9 mouse cellular contexts compared by ENCODE assay signal in genomic region chr14:34620611-34621376, GRCm38 (mm10). TPM values are rescaled to one million over a fixed set of nuclear protein-coding genes. Genes with fewer than 3 reads are reported as not detected.
A peak's percentile ranks its signal among the peaks of the same experiment; 100 is the strongest.
DNase-seq lines count a peak whose midpoint lies in the region; ATAC-seq and TF ChIP-seq lines count a peak whose summit lies in the region.
"Had no signal": no experiment of that assay in that cellular context is flagged by ENCODE, and none has a peak within 500 bp of the region (broad histone marks: within the 10 kb centered on the region; RNA-seq: fewer than 3 reads in every experiment).

No protein-coding gene starts in this region.

- no peak for TF ChIP-seq EP300 in heart, postnatal 0 days (IDR thresholded peaks at IDR 0.05; ENCODE audit: low read depth)
- 0 out of 2 replicates have a peak, but pooled peaks have one; percentile 13 for TF ChIP-seq EP300 in liver, postnatal 0 days (IDR thresholded peaks at IDR 0.05; ENCODE audit: low read depth)

- no peak overlapping the region for H3K4me3 ChIP-seq in neural tube, embryonic 15.5 days (replicated peaks)
- no peak overlapping the region for H3K4me3 ChIP-seq in heart, postnatal 0 days (ENCODE audit: low read depth, low read length)
- H3K4me3 ChIP-seq in liver, postnatal 0 days (ENCODE audit: low read depth, low read length) = no peak overlapping the region

- ATAC-seq in neural tube, embryonic 15.5 days (ENCODE audit: low FRiP score) = no peak
- peak; percentile 65 for ATAC-seq in heart, postnatal 0 days (ENCODE audit: insufficient read depth, low read depth)
- ATAC-seq in liver, postnatal 0 days = peak; percentile 53

- peaks cover 2% of the 10 kb centered on the region; the same call in 1 of the 2 replicates for H3K4me1 ChIP-seq in neural tube, embryonic 15.5 days
- no peaks in the 10 kb centered on the region for H3K4me1 ChIP-seq in heart, postnatal 0 days (ENCODE audit: control insufficient read depth, insufficient read depth)
- peaks cover 13% of the 10 kb centered on the region; the same call in 1 of the 2 replicates for H3K4me1 ChIP-seq in liver, postnatal 0 days (ENCODE audit: insufficient read depth)

- no peak overlapping the region for H3K27ac ChIP-seq in neural tube, embryonic 15.5 days (replicated peaks)
- peak overlapping the region; percentile 34; the same call in 1 of the 2 replicates for H3K27ac ChIP-seq in heart, postnatal 0 days (ENCODE audit: low read depth)
- H3K27ac ChIP-seq in liver, postnatal 0 days (ENCODE audit: low read depth) = no peak overlapping the region

- TF ChIP-seq CTCF in heart, postnatal 0 days (IDR thresholded peaks at IDR 0.05; ENCODE audit: low read depth) = peak; percentile 58
- peak; percentile 86 for TF ChIP-seq CTCF in liver, postnatal 0 days (IDR thresholded peaks at IDR 0.05; ENCODE audit: low read depth)

- no peaks in the 10 kb centered on the region for H3K9me3 ChIP-seq in neural tube, embryonic 15.5 days (replicated peaks)
- no peaks in the 10 kb centered on the region for H3K9me3 ChIP-seq in heart, postnatal 0 days (replicated peaks; ENCODE audit: control insufficient read depth, low read length)
- no peaks in the 10 kb centered on the region for H3K9me3 ChIP-seq in liver, postnatal 0 days (ENCODE audit: low read length)

- H3K27me3 ChIP-seq in neural tube, embryonic 15.5 days (replicated peaks) = peaks cover 5% of the 10 kb centered on the region
- 0 out of 2 replicates have a peak, but pooled peaks cover 6% of the 10 kb centered on the region for H3K27me3 ChIP-seq in heart, postnatal 0 days (ENCODE audit: control insufficient read depth, insufficient read depth, low read length)
- no peaks in the 10 kb centered on the region for H3K27me3 ChIP-seq in liver, postnatal 0 days (ENCODE audit: insufficient read depth, low read length)
- H3K27me3 ChIP-seq in splenic B cell, adult 2 months (ENCODE audit: control insufficient read depth, insufficient read depth, low read length, poor library complexity, severe bottlenecking) = no peaks in the 10 kb centered on the region

- no peaks in the 10 kb centered on the region for H3K36me3 ChIP-seq in neural tube, embryonic 15.5 days
- H3K36me3 ChIP-seq in heart, postnatal 0 days (replicated peaks; ENCODE audit: control insufficient read depth, insufficient read depth, low read length) = no peaks in the 10 kb centered on the region
- H3K36me3 ChIP-seq in liver, postnatal 0 days (replicated peaks; ENCODE audit: insufficient read depth, low read length) = no peaks in the 10 kb centered on the region
- no peaks in the 10 kb centered on the region for H3K36me3 ChIP-seq in splenic B cell, adult 2 months (ENCODE audit: control insufficient read depth, insufficient read depth, low read length, poor library complexity, severe bottlenecking)

- 45% methylated on average over 10 of the region's 10 CpGs for WGBS in neural tube, embryonic 15.5 days
- 20% methylated on average over 10 of the region's 10 CpGs for WGBS in heart, postnatal 0 days
- WGBS in liver, postnatal 0 days (ENCODE audit: insufficient replicate concordance) = 30% methylated on average over 10 of the region's 10 CpGs

- DNase-seq in cerebellum, adult 11 months = peak; percentile 11
- DNase-seq in cerebellum, adult 11-12 months = no peak
- DNase-seq in neural tube, embryonic 10.5 days (ENCODE audit: extremely low spot score, low spot score) = peak; percentile 20
- peak; percentile 16 for DNase-seq in cerebellum, adult 9-11 months
- peak; percentile 37 for DNase-seq in heart, postnatal 0 days (ENCODE audit: low spot score)
- DNase-seq in liver, postnatal 0 days = peak; percentile 70
- peak; percentile 48 for DNase-seq in splenic B cell, adult 2 months (ENCODE audit: low read depth, low spot score)

- no peak overlapping the region for H3K4me2 ChIP-seq in neural tube, embryonic 15.5 days
- no peak overlapping the region for H3K4me2 ChIP-seq in heart, postnatal 0 days (ENCODE audit: low read depth, low read length)
- H3K4me2 ChIP-seq in liver, postnatal 0 days (ENCODE audit: low read depth, low read length) = no peak overlapping the region

- no peak overlapping the region for H3K9ac ChIP-seq in neural tube, embryonic 15.5 days (replicated peaks)
- no peak overlapping the region for H3K9ac ChIP-seq in heart, postnatal 0 days (replicated peaks; ENCODE audit: low read depth, low read length)
- no peak overlapping the region for H3K9ac ChIP-seq in liver, postnatal 0 days (replicated peaks)

RNA-seq across cellular contexts. Expression of gene Opn4, which starts 20.9 kb away (rescaled TPM):
- 0.28 TPM in 1 of 2 replicates, not detected in the other for polyA plus RNA-seq in neural tube, embryonic 15.5 days (2015; fragmentation: Nextera tagmentation; extraction: Ambion mirVana)
- total RNA-seq in heart, postnatal 0 days (2014; rRNA removed; ENCODE audit: low replicate concordance) = 5.9 and 8.6 TPM in 2 replicates
- 8.4 and 8.7 TPM in 2 replicates for polyA plus RNA-seq in heart, postnatal 0 days (2015; fragmentation: Nextera tagmentation; extraction: Ambion mirVana)
- polyA plus RNA-seq in liver, postnatal 0 days (2015; fragmentation: Nextera tagmentation; extraction: Ambion mirVana) = not detected in 2 replicates
- total RNA-seq: layer of hippocampus, adult 8-10 months had no signal

RNA-seq across cellular contexts. Expression of gene Ldb3, which starts 32.3 kb away (rescaled TPM):
- polyA plus RNA-seq in neural tube, embryonic 15.5 days (2015; fragmentation: Nextera tagmentation; extraction: Ambion mirVana) = 3.5 and 4.9 TPM in 2 replicates
- total RNA-seq in heart, postnatal 0 days (2014; rRNA removed; ENCODE audit: low replicate concordance) = 518 and 526 TPM in 2 replicates
- 376 and 380 TPM in 2 replicates for polyA plus RNA-seq in heart, postnatal 0 days (2015; fragmentation: Nextera tagmentation; extraction: Ambion mirVana)
- 0.26 and 3.2 TPM in 2 replicates for polyA plus RNA-seq in liver, postnatal 0 days (2015; fragmentation: Nextera tagmentation; extraction: Ambion mirVana)

RNA-seq across cellular contexts. Expression of gene Wapl, which starts 52.9 kb away (rescaled TPM):
- 11.2 and 15.7 TPM in 2 replicates for polyA plus RNA-seq in neural tube, embryonic 15.5 days (2015; fragmentation: Nextera tagmentation; extraction: Ambion mirVana)
- total RNA-seq in heart, postnatal 0 days (2014; rRNA removed; ENCODE audit: low replicate concordance) = 17.1 and 25.2 TPM in 2 replicates
- 10.2 and 10.8 TPM in 2 replicates for polyA plus RNA-seq in heart, postnatal 0 days (2015; fragmentation: Nextera tagmentation; extraction: Ambion mirVana)
- 15.3 TPM in 2 replicates for polyA plus RNA-seq in liver, postnatal 0 days (2015; fragmentation: Nextera tagmentation; extraction: Ambion mirVana)

Comparison
In these comparisons a context has a peak if more than half of its experiments do, and no peak if none do; other contexts are left out.
1. RNA of gene Ldb3, which starts 32.3 kb away (polyA plus RNA-seq): 376 to 380 TPM in heart, postnatal 0 days; 3.5 to 4.9 TPM in neural tube, embryonic 15.5 days and 0.26 to 3.2 TPM in liver, postnatal 0 days; every median in the first group is over 10 times any median in the second.